Mouse (Mus musculus) liver, embryonic 14.5 days (tissue): Measurements from ENCODE around the gene Fbxo31. TPM values are rescaled to one million over a fixed set of nuclear protein-coding genes. Genes with fewer than 3 reads are reported as not detected.
"Not testable (repeated sequence)": the region's sequence is repeated elsewhere in the genome, so short reads cannot be mapped to it uniquely, and the experiment has no call there.

Source experiments
- ATAC-seq: fragments of 200-750 bp; cut with Nextera tagmentation; 2 replicates; pipeline ENCODE4 v1.8.0; 2017; ENCODE audit warnings: moderate number of reproducible peaks, mild to moderate bottlenecking, moderate library complexity; ENCODE audit not compliant: insufficient read depth
- DNase-seq, 3 experiments: peaks; one replicate each; pipeline ENCODE4 v3.0.0-alpha.2; 2012 to 2013; ENCODE audit warnings: low read depth in 3 of 3, low spot score in 3 of 3
- H3K27ac ChIP-seq: fragments of 300-500 bp; sonication (generic); 2 replicates; pipeline ENCODE4 v1.5.1; 2014; ENCODE audit warnings: moderate library complexity, mild to moderate bottlenecking, control low read depth, inconsistent platforms
- H3K27me3 ChIP-seq: fragments of 300-500 bp; sonication (generic); 2 replicates; pipeline ENCODE4 v1.6.1; 2014; ENCODE audit warnings: mild to moderate bottlenecking, low read length, moderate library complexity; ENCODE audit not compliant: control insufficient read depth, insufficient read depth
- H3K36me3 ChIP-seq: fragments of 300-500 bp; sonication (generic); replicated peaks from 2 replicates; pipeline ENCODE4 v1.6.1; 2014; ENCODE audit warnings: low read depth; ENCODE audit not compliant: control insufficient read depth, insufficient read depth
- H3K4me1 ChIP-seq, 2 experiments: fragments of 200-500 bp in 1 of 2; fragments of 300-500 bp in 1 of 2; sonication (generic) in 1 of 2; replicated peaks; 2 replicates each; pipeline ENCODE4 v1.6.1; 2012 to 2014; ENCODE audit warnings: antibody characterized with exemption in 1 of 2, inconsistent platforms in 1 of 2, low read length in 1 of 2; ENCODE audit not compliant: control insufficient read depth in 2 of 2, insufficient read depth in 2 of 2
- H3K4me2 ChIP-seq: fragments of 300-500 bp; sonication (generic); 2 replicates; pipeline ENCODE4 v1.6.1; 2014; ENCODE audit warnings: low read depth, mild to moderate bottlenecking, control low read depth, moderate library complexity
- H3K4me3 ChIP-seq, 2 experiments: fragments of 200-500 bp in 1 of 2; fragments of 300-500 bp in 1 of 2; sonication (generic) in 1 of 2; 2 replicates each; pipeline ENCODE4 v1.5.1; 2012 to 2014; ENCODE audit warnings: low read depth in 2 of 2, low read length in 2 of 2, mild to moderate bottlenecking in 2 of 2, control low read depth in 1 of 2, inconsistent platforms in 1 of 2, moderate library complexity in 1 of 2; ENCODE audit not compliant: insufficient read depth in 1 of 2
- H3K9ac ChIP-seq: fragments of 300-500 bp; sonication (generic); replicated peaks from 2 replicates; pipeline ENCODE4 v1.6.1; 2014; ENCODE audit warnings: mild to moderate bottlenecking, control low read depth, moderate library complexity
- H3K9me3 ChIP-seq: fragments of 300-500 bp; sonication (generic); 2 replicates; pipeline ENCODE4 v1.6.1; 2016; ENCODE audit warnings: low read length, mixed read lengths; ENCODE audit not compliant: control insufficient read depth
- CTCF ChIP-seq: IDR thresholded peaks from 2 replicates; pipeline ENCODE4 v1.5.1; 2016; ENCODE audit warnings: antibody characterized with exemption, low read depth, control low read depth
- EP300 ChIP-seq: IDR thresholded peaks from 2 replicates; pipeline ENCODE4 v1.6.1; 2016; ENCODE audit warnings: antibody characterized with exemption, low read depth
- WGBS: fragments of 180-500 bp; shearing (Covaris S2); extraction: QIAGEN DNeasy Blood & Tissue Kit; methylation state at CpG from one replicate; pipeline ENCODE4 v1.1.7; 2014; ENCODE audit not compliant: insufficient replicate concordance; 5-methylcytosine and 5-hydroxymethylcytosine counted together
- polyA plus RNA-seq, 2 experiments: library from polyadenylated mRNA; depleted of rRNA in 1 of 2; stranded (reverse) in 1 of 2; unstranded in 1 of 2; fragments of >200 nt; fragmentation: Nextera tagmentation in 1 of 2; extraction: Ambion mirVana in 1 of 2; gene quantifications; 2 replicates each; pipeline versions ENCODE4 v1.2.1 to v1.2.3; 2012 to 2014

Gene Fbxo31
- polyA plus RNA-seq, 2 experiments: 5.8 to 6.6 TPM

DNA sequence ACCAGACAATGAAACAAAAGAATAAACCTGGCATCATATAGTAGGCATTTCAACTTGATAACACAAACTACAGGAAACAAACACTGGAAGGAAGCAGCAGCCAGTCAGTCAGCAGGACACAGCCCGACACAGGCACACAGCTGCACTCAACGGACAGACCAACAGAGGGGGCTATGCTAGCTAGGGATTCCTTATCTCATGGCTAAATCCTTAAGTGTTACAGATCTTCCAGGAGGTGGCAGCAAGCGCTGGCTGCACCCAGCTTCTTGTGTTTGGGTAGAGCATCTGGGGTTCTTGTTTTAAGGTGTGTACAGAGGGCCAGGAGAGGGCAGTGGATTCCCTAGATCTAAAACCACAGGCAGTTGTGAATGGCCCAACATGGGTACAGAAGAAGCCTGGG is 24.3 kb upstream of the Fbxo31 start:
- no peak overlapping the region for H3K27ac ChIP-seq
- H3K36me3 ChIP-seq: peaks cover 4% of the 10 kb centered on the region
- no peak overlapping the region for H3K4me2 ChIP-seq
- H3K9ac ChIP-seq: no peak overlapping the region
- H3K9me3 ChIP-seq: no peaks in the 10 kb centered on the region
- DNase-seq: no peak
- H3K4me3 ChIP-seq: no peak overlapping the region
- peak; percentile 85 for TF ChIP-seq CTCF
- no peak for TF ChIP-seq EP300
- 18% methylated on average over 3 of the region's 3 CpGs for WGBS
- H3K27me3 ChIP-seq: no peaks in the 10 kb centered on the region
- H3K4me1 ChIP-seq: no peaks in the 10 kb centered on the region
- ATAC-seq: no peak

DNA sequence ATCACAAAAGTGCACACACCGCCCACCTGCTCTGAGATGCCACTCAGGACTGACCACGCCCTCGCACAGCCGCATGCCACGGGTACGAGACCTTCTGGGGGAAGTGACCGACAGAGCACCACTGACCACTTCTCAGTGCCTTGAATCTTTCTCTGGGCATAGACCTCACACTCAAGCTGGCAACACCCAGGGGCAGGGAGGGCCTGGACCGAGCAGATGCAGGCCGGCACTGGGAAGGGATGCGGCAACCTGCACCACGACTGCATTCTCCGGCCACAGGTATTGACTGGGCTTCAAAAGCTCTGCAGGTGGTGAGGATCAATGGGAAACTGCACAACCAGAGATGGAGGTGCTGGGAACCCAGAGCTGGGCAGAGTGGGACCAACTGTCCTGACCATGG is 23.8 kb upstream of the Fbxo31 start:
- WGBS: 84% methylated on average over 12 of the region's 12 CpGs
- DNase-seq: no peak
- Histone ChIP-seq H3K4me2 (no peak overlapping the region), H3K36me3 (peaks cover 8% of the 10 kb centered on the region), H3K4me3 (no peak overlapping the region), H3K27ac (no peak overlapping the region), H3K9me3 (no peaks in the 10 kb centered on the region), H3K27me3 (no peaks in the 10 kb centered on the region), H3K4me1 (no peaks in the 10 kb centered on the region), H3K9ac (no peak overlapping the region)
- TF ChIP-seq EP300 (no peak), CTCF (no peak)
- no peak for ATAC-seq

DNA sequence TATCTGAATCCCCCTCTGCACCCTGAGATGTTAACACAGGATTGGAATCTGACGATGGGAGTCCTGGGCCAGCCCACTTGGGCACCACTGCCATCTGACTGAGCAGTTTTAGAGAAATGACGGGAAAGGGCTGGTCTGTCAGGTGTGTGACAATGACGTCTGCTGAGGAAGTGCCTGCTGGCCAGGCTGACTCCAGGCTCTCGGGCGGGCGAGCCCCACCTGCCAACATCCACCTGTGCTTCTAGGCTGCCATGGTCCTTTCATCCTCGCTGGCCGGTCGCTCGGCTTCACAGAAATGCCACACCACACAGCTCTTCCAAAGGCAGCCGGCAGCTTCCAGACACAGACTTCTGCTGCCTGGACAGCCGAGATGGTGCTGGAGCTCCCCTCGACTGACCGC is 21.2 kb upstream of the Fbxo31 start:
- Histone ChIP-seq H3K4me1 (no peaks in the 10 kb centered on the region), H3K9ac (no peak overlapping the region), H3K4me3 (no peak overlapping the region), H3K27ac (no peak overlapping the region), H3K36me3 (peaks cover 27% of the 10 kb centered on the region), H3K4me2 (no peak overlapping the region), H3K9me3 (no peaks in the 10 kb centered on the region), H3K27me3 (no peaks in the 10 kb centered on the region)
- ATAC-seq: no peak
- 78% methylated on average over 14 of the region's 14 CpGs for WGBS
- TF ChIP-seq CTCF: no peak
- no peak for TF ChIP-seq EP300
- DNase-seq: no peak

DNA sequence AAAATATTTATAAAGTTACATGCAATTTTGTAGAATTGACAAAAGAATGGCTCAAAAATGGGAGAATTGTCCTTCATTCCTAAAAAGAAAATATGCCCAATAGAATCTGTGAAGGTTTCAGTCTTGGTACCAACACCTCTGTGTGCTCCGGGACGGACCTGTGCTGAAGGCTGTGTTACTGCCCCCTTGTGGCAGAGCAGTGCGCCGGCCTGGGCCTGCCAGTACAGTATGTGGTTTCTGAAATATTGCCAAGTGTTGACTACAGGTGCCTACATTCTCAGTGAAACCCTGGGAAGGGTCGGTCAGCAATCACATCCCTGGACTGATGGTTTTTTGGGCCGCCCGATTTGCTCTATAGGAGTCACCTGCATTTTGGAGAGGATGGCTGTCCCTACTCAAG is 20.3 kb upstream of the Fbxo31 start:
- Histone ChIP-seq H3K36me3 (peaks cover 36% of the 10 kb centered on the region), H3K27ac (no peak overlapping the region), H3K9me3 (no peaks in the 10 kb centered on the region), H3K9ac (no peak overlapping the region), H3K27me3 (no peaks in the 10 kb centered on the region), H3K4me2 (no peak overlapping the region), H3K4me1 (no peaks in the 10 kb centered on the region), H3K4me3 (no peak overlapping the region)
- DNase-seq: no peak
- ATAC-seq: 0 out of 2 replicates have a peak, but pooled peaks have one; percentile 50
- TF ChIP-seq EP300 (no peak), CTCF (peak; percentile 96)
- WGBS: 28% methylated on average over 7 of the region's 7 CpGs

DNA sequence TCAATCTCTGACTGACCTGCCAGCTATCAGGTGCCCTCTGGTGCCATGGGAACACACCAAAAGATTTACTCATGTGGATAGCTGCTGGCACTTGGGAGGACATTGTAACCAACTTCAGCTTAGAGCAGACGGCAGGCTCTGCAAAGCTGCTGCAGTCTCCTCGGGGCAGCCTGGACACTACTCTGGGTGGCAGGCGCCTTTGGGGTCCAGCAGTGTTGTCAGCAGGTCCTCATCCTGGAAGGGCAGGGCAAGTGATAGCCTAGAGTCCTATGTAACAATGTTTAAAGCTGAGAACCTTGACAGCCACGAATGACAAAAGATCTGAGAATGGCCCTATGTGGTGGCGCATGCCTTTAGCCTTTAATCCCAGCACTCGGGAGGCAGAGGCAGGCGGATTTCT is 19.6 kb upstream of the Fbxo31 start:
- TF ChIP-seq CTCF (no peak), EP300 (no peak)
- Histone ChIP-seq H3K4me2 (no peak overlapping the region), H3K36me3 (peaks cover 42% of the 10 kb centered on the region), H3K27me3 (no peaks in the 10 kb centered on the region), H3K9me3 (no peaks in the 10 kb centered on the region), H3K9ac (no peak overlapping the region), H3K4me1 (no peaks in the 10 kb centered on the region), H3K4me3 (no peak overlapping the region), H3K27ac (no peak overlapping the region)
- 82% methylated on average over 7 of the region's 7 CpGs for WGBS
- no peak for DNase-seq
- no peak for ATAC-seq

DNA sequence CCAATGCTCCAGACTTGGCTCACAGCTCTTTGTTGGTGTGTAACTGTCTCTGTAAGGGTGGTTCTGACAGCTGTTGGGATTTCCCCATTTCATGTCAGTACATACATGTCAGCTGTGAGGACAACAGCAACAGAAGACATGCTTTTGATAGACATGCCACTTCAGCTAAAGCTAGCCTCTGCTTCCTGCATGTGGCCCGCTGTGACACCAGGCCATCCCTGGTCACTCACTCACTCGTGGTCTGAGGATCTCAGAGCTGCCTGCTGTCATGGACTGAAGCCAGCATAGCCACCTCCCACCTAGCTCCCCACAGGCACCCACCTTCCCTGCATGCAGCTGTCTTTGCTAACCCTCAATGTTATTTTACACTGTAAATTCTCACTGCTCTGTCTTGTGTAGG is 18.9 kb upstream of the Fbxo31 start:
- ATAC-seq, DNase-seq, H3K4me3 ChIP-seq, H3K9me3 ChIP-seq, H3K4me2 ChIP-seq, H3K27me3 ChIP-seq, H3K9ac ChIP-seq, H3K4me1 ChIP-seq, H3K27ac ChIP-seq: not testable (repeated sequence)
- H3K36me3 ChIP-seq: peaks cover 43% of the 10 kb centered on the region
- 67% methylated on average over 2 of the region's 2 CpGs for WGBS
